Mouse (Mus musculus): ENCODE data around the gene Grm4. TPM values are rescaled to one million over a fixed set of nuclear protein-coding genes. Genes with fewer than 3 reads are reported as not detected.

The Grm4 gene
- polyA plus RNA-seq, 1 experiment, result 0.81 TPM

GRCm38 (mm10) chr17:27485940-27486339 lies 35.3 kb downstream of the Grm4 start:
- Histone ChIP-seq H3K36me3 (ENCODE audit: control insufficient read depth, insufficient read depth, low read length) (no peaks in the 10 kb centered on the region), H3K4me3 (ENCODE audit: control insufficient read depth, low read depth, low read length) (no peak overlapping the region), H3K27me3 (ENCODE audit: control insufficient read depth, insufficient read depth, low read length) (no peaks in the 10 kb centered on the region), H3K27ac (ENCODE audit: control insufficient read depth, insufficient read depth, low read depth, low read length) (no peak overlapping the region), H3K4me1 (ENCODE audit: control insufficient read depth, insufficient read depth, low read length) (no peaks in the 10 kb centered on the region; the same call in 1 of the 2 replicates)
- TF ChIP-seq CTCF (IDR thresholded peaks at IDR 0.05; ENCODE audit: control insufficient read depth, insufficient read depth, insufficient replicate concordance, low read depth, low read length) (no peak), POLR2A (IDR thresholded peaks at IDR 0.05; ENCODE audit: control insufficient read depth, low read depth, low read length) (no peak)

DNA sequence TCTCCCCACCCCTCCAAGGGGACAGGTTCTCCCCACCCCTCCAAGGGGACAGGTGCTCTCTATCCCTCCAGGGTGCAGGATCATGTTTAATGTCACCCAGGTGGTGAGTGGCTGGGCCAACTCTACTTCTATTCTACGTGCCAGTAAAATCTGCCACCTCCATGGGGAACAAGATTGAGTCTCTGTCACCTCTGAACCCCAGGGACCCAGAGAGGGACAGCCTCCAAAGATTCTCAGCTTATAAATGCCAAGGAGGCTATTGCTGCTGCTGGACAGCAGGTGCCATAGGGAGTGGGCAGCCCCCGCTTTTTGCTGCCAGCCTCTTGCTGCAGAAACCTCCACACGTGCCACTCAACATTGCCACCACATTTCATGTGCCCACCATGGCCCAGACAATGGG lies 37.6 kb downstream of the Grm4 start:
- H3K4me3 ChIP-seq (ENCODE audit: control insufficient read depth, low read depth, low read length), result no peak overlapping the region
- TF ChIP-seq POLR2A (IDR thresholded peaks at IDR 0.05; ENCODE audit: control insufficient read depth, low read depth, low read length) (no peak), CTCF (IDR thresholded peaks at IDR 0.05; ENCODE audit: control insufficient read depth, insufficient read depth, insufficient replicate concordance, low read depth, low read length) (no peak)
- no peaks in the 10 kb centered on the region for H3K36me3 ChIP-seq (ENCODE audit: control insufficient read depth, insufficient read depth, low read length)
- no peak overlapping the region for H3K27ac ChIP-seq (ENCODE audit: control insufficient read depth, insufficient read depth, low read depth, low read length)
- no peaks in the 10 kb centered on the region; the same call in 1 of the 2 replicates for H3K4me1 ChIP-seq (ENCODE audit: control insufficient read depth, insufficient read depth, low read length)
- no peaks in the 10 kb centered on the region for H3K27me3 ChIP-seq (ENCODE audit: control insufficient read depth, insufficient read depth, low read length)

DNA sequence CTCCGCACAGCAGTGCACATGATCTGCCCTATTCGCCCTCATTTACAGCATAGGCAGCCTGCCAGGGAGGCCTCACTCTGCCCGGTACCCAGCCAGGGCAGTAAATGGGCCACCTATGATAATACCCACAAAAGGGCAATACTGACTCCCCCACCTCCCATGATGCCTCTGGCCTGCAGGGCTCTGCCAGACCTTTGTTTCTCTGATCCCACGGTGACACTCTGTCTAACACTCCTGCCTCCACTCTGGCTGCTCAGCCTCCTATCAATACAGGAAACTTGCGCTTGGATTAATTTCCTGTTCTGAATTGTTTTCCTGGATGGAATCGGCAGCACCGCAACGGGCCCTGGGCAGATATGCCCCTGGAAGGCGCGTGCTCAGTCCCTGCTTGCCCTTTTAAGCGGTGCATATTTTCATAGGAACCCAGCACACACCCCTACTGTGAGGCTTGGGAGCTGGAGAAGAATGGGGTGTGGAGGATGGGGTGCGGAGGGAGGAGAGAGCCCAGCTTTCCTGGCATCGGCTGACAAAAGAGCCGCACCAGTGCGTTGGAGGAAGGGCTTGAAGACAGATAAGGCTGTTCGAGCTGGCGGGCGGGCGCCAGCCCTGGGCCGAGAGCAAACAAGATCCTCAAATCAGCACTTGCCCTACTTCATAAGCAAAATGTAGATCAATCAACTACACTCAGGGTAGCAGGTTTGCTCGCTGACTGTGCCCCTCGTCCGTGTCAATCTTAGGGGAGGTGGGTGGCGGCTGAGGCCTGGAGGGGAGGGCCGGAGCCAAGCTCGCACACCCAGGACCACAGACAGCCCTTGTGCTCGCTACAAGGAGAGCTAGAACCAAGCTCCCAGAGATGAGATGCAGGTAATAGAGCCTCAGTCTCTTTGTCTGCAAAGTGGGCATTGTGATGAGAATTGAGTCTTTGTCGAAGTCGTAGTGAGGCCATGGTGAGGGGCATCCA lies 40.8 kb downstream of the Grm4 start:
- H3K27ac ChIP-seq (ENCODE audit: control insufficient read depth, insufficient read depth, low read depth, low read length), result no peak overlapping the region
- no peak overlapping the region for H3K4me3 ChIP-seq (ENCODE audit: control insufficient read depth, low read depth, low read length)
- H3K4me1 ChIP-seq (ENCODE audit: control insufficient read depth, insufficient read depth, low read length), result no peaks in the 10 kb centered on the region

GRCm38 (mm10) chr17:27475650-27476049 lies 45.6 kb downstream of the Grm4 start:
- no peaks in the 10 kb centered on the region for H3K36me3 ChIP-seq (ENCODE audit: control insufficient read depth, insufficient read depth, low read length)
- H3K4me3 ChIP-seq (ENCODE audit: control insufficient read depth, low read depth, low read length), result no peak overlapping the region
- TF ChIP-seq CTCF (IDR thresholded peaks at IDR 0.05; ENCODE audit: control insufficient read depth, insufficient read depth, insufficient replicate concordance, low read depth, low read length) (no peak), POLR2A (IDR thresholded peaks at IDR 0.05; ENCODE audit: control insufficient read depth, low read depth, low read length) (no peak)
- H3K4me1 ChIP-seq (ENCODE audit: control insufficient read depth, insufficient read depth, low read length), result no peaks in the 10 kb centered on the region
- H3K27me3 ChIP-seq (ENCODE audit: control insufficient read depth, insufficient read depth, low read length), result no peaks in the 10 kb centered on the region
- no peak overlapping the region for H3K27ac ChIP-seq (ENCODE audit: control insufficient read depth, insufficient read depth, low read depth, low read length)

More for the DNA sequence above, 40.8 kb downstream of the Grm4 start:
- TF ChIP-seq POLR2A (IDR thresholded peaks at IDR 0.05; ENCODE audit: control insufficient read depth, low read depth, low read length) (no peak), CTCF (IDR thresholded peaks at IDR 0.05; ENCODE audit: control insufficient read depth, insufficient read depth, insufficient replicate concordance, low read depth, low read length) (no peak)
- Histone ChIP-seq H3K36me3 (ENCODE audit: control insufficient read depth, insufficient read depth, low read length) (no peaks in the 10 kb centered on the region), H3K27me3 (ENCODE audit: control insufficient read depth, insufficient read depth, low read length) (no peaks in the 10 kb centered on the region)

DNA sequence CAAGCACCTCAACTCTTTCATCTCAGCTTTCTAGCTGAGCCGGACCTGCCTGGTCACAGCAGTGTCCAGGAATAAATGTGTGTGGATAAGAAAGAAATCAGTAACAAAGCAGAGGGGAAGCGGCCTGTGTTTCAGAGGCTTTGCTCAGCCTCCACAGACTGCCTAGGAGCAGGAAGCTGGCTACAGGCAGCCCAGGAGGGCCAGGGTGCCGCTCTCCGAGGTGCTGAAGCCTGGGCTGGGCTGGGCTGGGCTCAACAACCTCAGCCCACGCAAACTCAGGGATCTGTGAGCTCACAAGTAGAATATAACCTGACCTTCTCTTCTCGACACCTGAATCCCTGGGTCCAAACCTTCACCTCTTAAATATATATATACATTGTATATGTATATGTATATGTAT lies 54.6 kb downstream of the Grm4 start:
- H3K36me3 ChIP-seq (ENCODE audit: control insufficient read depth, insufficient read depth, low read length), result no peaks in the 10 kb centered on the region
- H3K4me1 ChIP-seq (ENCODE audit: control insufficient read depth, insufficient read depth, low read length), result no peaks in the 10 kb centered on the region
- H3K4me3 ChIP-seq (ENCODE audit: control insufficient read depth, low read depth, low read length), result no peak overlapping the region
- no peak overlapping the region for H3K27ac ChIP-seq (ENCODE audit: control insufficient read depth, insufficient read depth, low read depth, low read length)
- TF ChIP-seq POLR2A (IDR thresholded peaks at IDR 0.05; ENCODE audit: control insufficient read depth, low read depth, low read length) (no peak), CTCF (IDR thresholded peaks at IDR 0.05; ENCODE audit: control insufficient read depth, insufficient read depth, insufficient replicate concordance, low read depth, low read length) (no peak)
- no peaks in the 10 kb centered on the region for H3K27me3 ChIP-seq (ENCODE audit: control insufficient read depth, insufficient read depth, low read length)

GRCm38 (mm10) chr17:27465924-27466323 lies 55.3 kb downstream of the Grm4 start:
- Histone ChIP-seq H3K36me3 (ENCODE audit: control insufficient read depth, insufficient read depth, low read length) (no peaks in the 10 kb centered on the region), H3K4me1 (ENCODE audit: control insufficient read depth, insufficient read depth, low read length) (no peaks in the 10 kb centered on the region), H3K4me3 (ENCODE audit: control insufficient read depth, low read depth, low read length) (no peak overlapping the region), H3K27ac (ENCODE audit: control insufficient read depth, insufficient read depth, low read depth, low read length) (no peak overlapping the region), H3K27me3 (ENCODE audit: control insufficient read depth, insufficient read depth, low read length) (no peaks in the 10 kb centered on the region)
- TF ChIP-seq POLR2A (IDR thresholded peaks at IDR 0.05; ENCODE audit: control insufficient read depth, low read depth, low read length), result no peak
- TF ChIP-seq CTCF (IDR thresholded peaks at IDR 0.05; ENCODE audit: control insufficient read depth, insufficient read depth, insufficient replicate concordance, low read depth, low read length), result no peak

GRCm38 (mm10) chr17:27464327-27464962 lies 56.8 kb downstream of the Grm4 start:
- H3K27ac ChIP-seq (ENCODE audit: control insufficient read depth, insufficient read depth, low read depth, low read length), result no peak overlapping the region
- TF ChIP-seq POLR2A (IDR thresholded peaks at IDR 0.05; ENCODE audit: control insufficient read depth, low read depth, low read length) (no peak), CTCF (IDR thresholded peaks at IDR 0.05; ENCODE audit: control insufficient read depth, insufficient read depth, insufficient replicate concordance, low read depth, low read length) (no peak)

More at GRCm38 (mm10) chr17:27464327-27464962, 56.8 kb downstream of the Grm4 start:
- no peak overlapping the region for H3K4me3 ChIP-seq (ENCODE audit: control insufficient read depth, low read depth, low read length)
- no peaks in the 10 kb centered on the region for H3K36me3 ChIP-seq (ENCODE audit: control insufficient read depth, insufficient read depth, low read length)
- no peaks in the 10 kb centered on the region for H3K4me1 ChIP-seq (ENCODE audit: control insufficient read depth, insufficient read depth, low read length)
- H3K27me3 ChIP-seq (ENCODE audit: control insufficient read depth, insufficient read depth, low read length), result no peaks in the 10 kb centered on the region
